Mouse (Mus musculus) urinary bladder, adult 18-20 months (tissue): ENCODE data around the gene Mogs.
A peak's percentile ranks its signal among the peaks of the same experiment; 100 is the strongest.

Source experiments
- DNase-seq, 2 experiments: peaks; one replicate each; pipeline ENCODE4 v3.0.0; 2022; ENCODE audit warnings: low spot score in 2 of 2, mixed read lengths in 2 of 2

Mogs gene

GRCm38 (mm10) chr6:83095968-83096367 is 19.3 kb upstream of the Mogs start:
- DNase-seq, result no peak

DNA sequence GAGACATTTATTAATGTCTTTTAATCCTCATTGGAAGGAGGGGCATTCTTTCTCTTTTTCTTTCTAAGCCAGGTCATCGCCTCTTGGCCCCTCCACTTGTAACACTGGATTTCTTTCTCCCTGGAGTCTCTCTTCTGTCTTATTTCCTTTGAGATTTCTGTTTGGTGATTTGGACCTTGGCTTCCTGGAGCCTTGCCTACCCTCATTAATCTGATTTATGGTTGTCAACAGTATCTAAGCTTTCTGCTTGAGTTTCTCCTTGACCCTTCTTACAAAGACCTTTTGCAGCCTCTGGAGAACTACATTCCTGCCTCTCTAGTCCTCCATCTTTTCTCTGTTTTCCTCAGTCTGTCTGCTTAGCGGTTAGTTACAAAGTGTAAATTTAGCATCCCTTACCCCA is 16.9 kb upstream of the Mogs start:
- no peak for DNase-seq

DNA sequence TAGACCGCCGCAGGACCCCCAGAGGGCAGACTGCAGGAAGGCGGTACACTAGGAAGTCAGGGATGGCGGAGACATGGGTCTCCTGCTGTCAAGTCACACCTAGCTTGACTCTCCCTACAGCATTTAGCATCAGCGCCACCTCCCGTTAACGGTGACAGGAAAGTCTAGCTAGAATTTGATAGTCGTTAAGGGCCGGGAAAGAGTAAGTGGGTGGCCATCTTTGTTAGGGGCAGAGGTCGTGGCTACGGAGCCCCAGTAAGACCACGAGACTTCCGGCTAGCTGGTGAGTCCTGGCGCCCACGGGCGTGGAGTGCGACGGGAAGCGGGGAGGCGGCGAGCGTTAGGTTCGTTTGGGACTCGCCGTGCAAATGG is 14.0 kb upstream of the Mogs start, which contains the start of the genes Ccdc142 and Gm42688:
Gene Ccdc142, plus strand, starts transcription at position 286 of the 372 bp plus-strand sequence.
Gene Gm42688, plus strand, starts transcription at position 302 of the 372 bp plus-strand sequence.
- DNase-seq, result peak; percentile 85 to 87

GRCm38 (mm10) chr6:83101688-83102556 is 13.4 kb upstream of the Mogs start:
- peak; percentile 51 to 70 for DNase-seq

- no peak for DNase-seq
Measured at GRCm38 (mm10) chr6:83103130-83103650, 12.1 kb upstream of the Mogs start.

DNA sequence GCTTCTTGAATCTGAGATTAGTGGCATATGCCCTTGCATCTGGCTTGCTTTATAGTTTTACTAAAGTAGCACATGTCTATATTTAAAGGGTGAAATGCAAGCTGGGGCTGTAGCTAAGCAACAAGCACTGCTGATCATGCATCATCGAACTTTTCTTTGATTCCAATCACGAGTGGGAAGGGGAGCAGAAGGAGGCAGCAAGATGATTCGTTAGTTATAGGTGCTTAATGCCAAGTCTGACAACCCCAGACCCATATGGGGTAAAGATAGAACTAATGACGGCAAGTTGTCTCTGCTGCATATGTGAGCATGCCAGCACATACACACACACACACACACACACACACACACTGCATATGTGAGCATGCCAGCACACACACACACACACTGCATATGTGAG is 11.1 kb upstream of the Mogs start:
- DNase-seq, result no peak

DNA sequence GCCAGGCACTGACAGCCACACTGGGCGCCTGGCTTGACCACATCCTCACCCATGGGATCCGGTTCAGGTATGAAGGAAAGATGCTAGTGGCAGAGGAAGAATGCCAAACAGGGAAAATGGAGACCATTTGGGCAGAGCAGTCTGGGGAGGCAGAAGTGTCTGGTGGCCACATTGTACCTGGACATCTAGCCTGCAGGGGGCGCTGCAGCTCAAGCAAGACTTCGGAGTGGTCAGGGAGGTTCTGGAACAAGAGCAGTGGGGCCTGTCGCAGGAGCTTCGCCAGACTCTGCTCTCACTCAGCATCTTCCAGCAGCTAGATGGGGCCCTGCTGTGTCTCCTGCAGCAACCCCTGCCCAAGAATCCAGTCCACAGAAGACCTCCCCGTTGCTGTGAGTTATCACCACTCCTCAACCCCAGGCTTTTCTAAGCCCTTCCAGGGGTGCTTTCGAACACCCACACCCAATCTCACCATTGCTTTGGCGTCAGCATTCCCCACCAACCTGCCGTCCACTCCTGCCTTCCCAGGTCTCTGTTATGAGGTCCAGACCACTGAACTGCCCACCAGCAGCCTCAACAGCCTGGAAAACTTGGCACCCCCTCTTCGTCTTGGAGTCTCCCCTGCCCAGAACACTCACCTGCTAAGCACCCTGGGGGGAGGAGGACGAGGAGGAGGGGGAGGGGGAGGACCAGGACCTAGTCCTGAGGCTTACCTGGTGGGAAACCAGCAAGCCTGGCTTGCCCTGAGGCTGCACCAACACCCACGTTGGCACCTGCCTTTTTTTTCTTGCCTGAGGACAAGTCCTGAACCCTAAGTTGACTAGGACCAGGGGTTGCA is 7.5 kb upstream of the Mogs start:
- peak; percentile 25 to 55 for DNase-seq

DNA sequence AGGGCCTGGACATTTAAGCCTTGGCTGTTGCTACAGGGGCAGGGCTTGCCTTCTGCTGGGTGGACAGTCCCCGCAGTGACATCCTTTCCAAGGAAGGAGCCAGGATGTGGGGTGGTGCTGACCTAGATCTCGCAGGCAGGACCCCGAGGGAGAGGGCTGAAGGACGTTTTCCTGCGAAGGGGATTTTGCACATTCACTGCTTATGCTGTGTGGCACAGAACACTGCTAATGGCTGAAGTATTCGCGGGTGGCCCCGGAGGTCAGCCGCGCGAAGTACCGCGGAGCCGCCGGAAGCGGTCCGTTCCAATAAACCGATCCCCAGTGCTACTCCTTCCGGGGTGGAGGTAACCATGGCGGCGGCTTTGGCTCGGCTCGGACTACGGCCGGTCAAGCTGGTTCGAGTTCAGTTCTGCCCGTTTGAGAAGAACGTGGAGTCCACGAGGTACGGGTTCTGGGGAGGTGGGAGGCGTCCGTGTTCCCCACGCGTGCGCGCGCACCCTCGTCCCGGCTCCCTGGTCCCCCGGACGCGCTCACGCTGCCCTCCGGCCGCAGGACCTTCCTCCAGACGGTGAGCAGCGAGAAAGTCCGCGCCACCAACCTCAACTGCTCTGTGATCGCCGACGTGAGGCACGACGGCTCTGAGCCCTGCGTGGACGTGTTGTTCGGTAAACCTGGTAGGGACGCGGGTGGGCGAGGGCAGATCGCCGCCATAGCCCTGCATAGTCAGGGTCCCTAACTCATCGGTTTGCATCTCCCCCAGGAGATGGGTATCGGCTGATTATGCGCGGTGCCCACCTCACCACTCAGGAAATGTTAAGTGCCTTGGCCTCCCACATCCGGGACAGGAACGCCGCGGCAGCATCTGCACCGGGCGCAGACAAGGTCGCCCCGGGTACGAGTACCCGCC is 6.3 kb upstream of the Mogs start, which contains the start of gene Mrpl53:
Gene Mrpl53, plus strand, starts transcription at position 279 of the 907 bp plus-strand sequence.
- peak; percentile 75 to 82 for DNase-seq

GRCm38 (mm10) chr6:83111510-83112136 is 3.7 kb upstream of the Mogs start:
- DNase-seq, result no peak

- no peak for DNase-seq
Measured at GRCm38 (mm10) chr6:83115682-83116372, 531 bp downstream of the Mogs start.

- no peak for DNase-seq
Measured at GRCm38 (mm10) chr6:83116373-83117164, 1.3 kb downstream of the Mogs start.

DNA sequence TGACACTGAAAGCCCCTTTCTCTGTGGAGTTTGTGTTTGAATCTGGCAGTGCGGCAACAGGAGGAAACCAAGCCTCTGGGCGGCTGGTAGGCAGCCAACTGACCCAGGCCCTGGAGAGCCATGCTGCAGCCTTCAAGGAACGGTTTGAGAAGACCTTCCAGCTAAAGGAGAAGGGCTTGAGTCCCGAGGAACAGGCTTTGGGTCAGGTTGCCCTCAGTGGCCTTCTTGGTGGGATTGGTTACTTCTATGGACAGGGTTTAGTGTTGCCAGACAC is 1.8 kb downstream of the Mogs start:
- no peak for DNase-seq

- no peak for DNase-seq
Measured at GRCm38 (mm10) chr6:83117616-83118015, 2.3 kb downstream of the Mogs start.

DNA sequence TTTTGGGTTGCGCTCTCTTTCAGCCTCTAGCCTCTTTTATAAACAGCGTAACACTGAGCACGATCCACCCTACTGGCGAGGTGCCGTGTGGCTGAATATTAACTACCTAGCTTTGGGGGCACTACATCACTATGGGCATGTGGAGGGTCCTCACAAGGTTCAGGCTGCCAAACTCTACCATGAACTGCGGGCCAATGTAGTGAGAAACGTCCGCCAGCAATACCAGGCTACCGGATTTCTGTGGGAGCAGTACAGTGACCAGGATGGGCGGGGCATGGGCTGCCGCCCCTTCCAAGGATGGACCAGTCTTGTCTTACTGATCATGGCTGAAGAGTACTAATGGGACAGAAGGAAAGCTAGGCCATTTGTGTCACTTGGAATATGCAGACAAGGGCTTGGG is 3.1 kb downstream of the Mogs start:
- no peak for DNase-seq

DNA sequence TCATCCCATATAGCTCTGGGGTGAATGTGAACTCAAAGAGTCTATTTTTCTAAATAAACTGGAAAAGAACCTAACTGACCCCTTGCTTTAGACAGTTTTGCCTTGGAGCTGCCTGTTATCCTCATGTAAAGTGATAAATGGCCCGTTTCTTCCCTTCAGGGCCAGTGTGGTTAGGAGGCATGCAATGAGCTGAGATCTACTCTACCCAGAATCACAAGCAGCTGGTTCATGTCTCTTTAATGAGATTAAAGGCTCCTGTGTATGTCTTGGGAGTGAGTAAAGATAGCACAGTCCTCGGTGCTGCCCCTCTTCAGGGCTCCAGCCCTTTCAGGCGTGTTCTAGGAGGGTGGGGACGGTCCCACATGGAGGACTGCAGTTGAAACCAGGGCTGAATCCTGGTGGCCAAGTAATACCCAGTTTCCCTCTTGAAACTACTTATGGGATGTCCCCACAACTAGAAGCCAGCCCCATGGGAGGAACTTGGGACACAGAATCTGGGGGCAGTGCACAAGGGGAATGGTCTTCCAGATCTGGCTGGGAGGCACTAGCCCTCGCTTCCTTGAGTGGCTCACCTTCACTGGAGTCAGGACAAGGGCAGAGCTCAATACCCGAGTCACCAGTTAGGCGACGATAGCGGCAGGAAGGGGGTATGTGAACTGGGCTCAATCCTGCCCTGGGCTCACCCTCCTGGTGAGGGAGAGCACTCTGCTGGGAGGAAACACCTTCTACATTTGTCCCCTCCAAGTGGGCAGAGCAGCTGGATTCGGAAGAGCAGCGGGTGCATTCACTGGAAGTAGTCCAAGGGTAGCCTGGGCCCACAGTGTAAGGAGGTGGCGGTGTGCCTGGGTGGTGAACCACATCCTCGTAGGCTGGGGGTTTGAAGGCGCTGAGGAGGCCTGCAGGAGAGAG is 3.8 kb downstream of the Mogs start:
- DNase-seq, result no peak

DNA sequence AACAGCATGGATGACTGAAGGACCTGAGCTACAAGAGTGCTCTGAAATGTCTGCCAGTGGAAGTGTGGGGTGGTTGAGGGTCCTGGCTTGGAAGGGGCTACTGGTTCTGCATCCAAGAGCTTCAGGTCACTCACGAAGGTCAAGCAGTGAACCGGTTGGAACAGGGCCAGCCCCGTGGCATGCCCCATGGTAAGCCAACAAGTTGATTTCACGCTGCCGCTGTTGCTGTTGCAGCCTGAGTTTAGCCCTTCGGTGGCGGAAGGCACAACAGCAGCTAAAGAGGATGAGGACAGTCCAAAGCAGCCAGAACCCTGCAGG is 4.4 kb downstream of the Mogs start:
- DNase-seq, result no peak

- DNase-seq, result peak; percentile 78 to 94
Measured at GRCm38 (mm10) chr6:83120930-83121862, 5.9 kb downstream of the Mogs start, which contains the start of gene Wbp1. Gene Wbp1 (minus strand): TSS chr6:83121559.
